Mouse (Mus musculus): ENCODE measurements around the gene Dnaja3.

GRCm38 (mm10) chr16:4616829-4617228 is 23.0 kb upstream of the Dnaja3 start:
- TF ChIP-seq CTCF (IDR thresholded peaks at IDR 0.05; ENCODE audit: low read depth, low read length): no peak
- TF ChIP-seq POLR2A (IDR thresholded peaks at IDR 0.05; ENCODE audit: borderline replicate concordance, low read depth, low read length): no peak
